Mouse (Mus musculus) activated CD4-positive, CD25-positive, alpha-beta regulatory T cell, adult 4 months (primary cell): ENCODE results near the gene Hyal1. TPM values are rescaled to one million over a fixed set of nuclear protein-coding genes. Genes with fewer than 3 reads are reported as not detected.
A peak's percentile ranks its signal among the peaks of the same experiment; 100 is the strongest.

Experiments
- ATAC-seq: one replicate; pipeline ENCODE4 v1.8.0; 2017
- polyA plus RNA-seq, 2 experiments: library from polyadenylated mRNA; unstranded; fragments of 100-300 nt; shearing (Covaris generic); gene quantifications; one replicate each; pipeline ENCODE4 v1.2.1; 2017

The Hyal1 gene
- 1 to 10 TPM; 4.1 to 4.3 TPM for polyA plus RNA-seq

DNA sequence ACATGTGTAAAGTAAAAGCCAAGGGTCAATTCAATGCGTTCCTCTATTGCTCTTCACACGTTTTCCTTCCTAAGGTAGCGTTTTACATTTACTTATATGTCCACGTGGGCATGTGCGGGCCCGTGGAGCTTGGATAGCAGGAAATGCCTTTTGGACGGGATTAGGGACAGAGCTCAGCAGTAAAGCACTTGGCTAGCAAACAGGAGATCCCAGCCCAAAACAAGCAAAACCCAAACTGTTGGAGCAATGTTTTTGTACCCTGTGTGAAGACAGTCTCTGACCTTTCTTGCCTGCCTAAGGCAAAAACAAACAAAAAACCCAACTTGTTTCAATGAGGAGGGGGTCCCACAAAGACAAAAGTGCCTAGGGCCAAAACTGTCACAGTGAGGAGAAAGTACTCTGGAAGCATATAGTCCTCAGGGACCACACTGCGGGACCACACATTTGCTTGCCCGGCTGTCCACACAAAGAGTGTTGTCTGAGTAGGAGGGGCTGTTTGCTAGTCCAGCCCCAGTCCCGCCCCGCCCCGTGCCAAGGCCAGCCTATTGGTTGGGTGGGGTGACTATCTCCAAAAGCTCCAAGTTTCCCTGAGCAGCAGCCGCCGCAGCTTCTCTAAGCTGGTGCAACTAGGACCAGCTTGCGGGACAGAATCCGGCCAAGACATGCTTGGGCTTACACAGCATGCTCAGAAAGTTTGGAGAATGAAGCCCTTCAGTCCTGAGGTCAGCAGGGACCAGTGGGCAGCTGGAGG lies at the start of gene Hyal1:
Hyal1 (plus strand) TSS at position 571 of the 751 bp plus-strand sequence.
- ATAC-seq = no peak

DNA sequence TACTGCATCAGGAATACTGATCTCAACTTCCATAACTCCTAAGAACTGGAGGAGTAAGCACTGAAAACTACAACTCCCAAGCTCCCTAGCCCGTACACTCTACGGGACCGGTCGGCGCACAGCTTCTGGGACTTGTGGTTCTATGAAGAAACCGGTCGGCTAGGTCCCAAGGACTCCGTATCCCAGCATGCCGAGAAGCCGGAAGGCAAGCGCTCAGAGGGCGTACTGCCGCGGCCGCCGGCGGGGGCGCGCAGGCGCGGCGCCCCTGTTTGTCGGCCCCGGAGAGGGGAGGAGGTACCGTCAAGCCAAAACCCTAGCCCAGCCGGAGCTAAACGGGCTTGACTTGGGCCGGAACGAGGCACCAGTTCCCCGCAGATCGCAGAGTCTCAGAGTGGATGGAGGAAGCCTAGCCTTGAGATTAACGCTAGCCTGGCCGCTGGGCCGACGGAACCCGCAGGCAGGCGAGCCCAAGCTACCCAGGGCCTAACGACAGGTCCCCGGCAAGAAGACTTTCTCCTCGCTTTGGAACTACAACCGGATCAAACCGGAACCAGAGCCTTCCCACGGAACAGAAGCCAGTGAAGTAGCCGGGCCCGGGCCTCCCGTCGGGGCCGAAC lies 42.8 kb upstream of the Hyal1 start, which contains the start of gene Tmem115:
Tmem115 (plus strand) TSS at position 155 of the 617 bp plus-strand sequence.
- peak; percentile 96 for ATAC-seq

DNA sequence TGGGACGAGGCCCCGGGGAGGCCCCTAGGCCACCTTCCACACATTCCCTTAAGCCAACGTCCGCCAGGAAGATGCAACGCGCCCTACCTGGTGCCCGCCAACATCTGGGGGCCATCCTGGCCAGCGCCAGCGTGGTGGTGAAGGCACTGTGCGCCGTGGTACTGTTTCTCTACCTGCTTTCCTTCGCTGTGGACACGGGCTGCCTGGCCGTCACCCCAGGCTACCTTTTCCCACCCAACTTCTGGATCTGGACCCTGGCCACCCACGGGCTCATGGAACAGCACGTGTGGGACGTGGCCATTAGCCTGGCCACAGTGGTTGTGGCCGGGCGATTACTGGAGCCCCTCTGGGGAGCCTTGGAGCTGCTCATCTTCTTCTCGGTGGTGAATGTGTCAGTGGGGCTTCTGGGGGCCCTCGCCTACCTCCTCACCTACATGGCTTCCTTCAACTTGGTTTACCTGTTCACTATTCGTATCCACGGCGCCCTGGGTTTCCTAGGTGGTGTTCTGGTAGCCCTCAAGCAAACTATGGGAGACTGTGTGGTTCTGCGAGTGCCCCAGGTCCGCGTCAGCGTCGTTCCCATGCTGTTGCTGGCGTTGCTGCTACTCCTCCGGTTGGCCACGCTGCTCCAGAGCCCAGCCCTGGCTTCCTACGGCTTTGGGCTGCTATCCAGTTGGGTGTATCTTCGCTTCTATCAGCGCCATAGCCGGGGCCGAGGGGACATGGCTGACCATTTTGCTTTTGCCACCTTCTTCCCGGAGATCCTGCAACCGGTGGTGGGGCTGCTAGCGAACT lies 42.1 kb upstream of the Hyal1 start:
- no peak for ATAC-seq

DNA sequence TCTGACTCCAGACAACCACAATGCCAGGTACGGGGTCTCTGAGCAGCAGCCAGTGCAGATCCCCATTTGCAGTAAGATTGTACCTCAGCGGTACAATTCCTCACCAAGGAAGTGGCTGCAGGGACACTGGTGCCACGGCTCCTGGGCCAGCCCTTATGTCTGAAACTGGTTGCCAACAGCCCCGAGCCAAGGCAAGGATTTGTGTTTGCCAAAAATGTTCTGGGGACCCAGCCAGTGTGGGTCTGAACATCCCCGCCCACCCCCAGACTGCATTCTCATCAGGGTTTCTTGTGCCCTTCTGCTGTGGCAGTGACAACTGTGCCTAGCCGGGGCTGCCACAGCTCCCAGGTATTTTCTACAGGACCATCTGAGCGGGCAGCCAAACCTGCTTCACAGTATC lies 38.5 kb upstream of the Hyal1 start:
- ATAC-seq = no peak

DNA sequence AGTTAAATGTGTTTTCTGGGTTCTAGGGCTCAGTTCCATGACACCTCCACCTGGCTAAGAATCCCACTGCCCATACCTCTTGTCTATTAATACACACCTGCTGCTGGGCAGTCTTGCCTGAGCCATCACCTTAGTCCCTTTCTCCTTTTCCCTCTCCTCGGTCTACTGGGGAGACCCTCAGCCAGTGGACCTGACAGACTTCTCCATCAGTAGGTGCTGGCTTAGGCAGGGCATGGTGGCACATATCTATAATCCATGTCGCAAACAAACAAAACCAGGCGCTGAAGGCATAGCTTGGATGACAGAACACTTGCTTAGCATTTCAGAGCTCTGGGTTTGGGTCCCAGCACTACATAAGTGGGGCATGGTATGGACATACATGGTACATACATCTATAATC lies 38.0 kb upstream of the Hyal1 start:
- ATAC-seq = no peak

DNA sequence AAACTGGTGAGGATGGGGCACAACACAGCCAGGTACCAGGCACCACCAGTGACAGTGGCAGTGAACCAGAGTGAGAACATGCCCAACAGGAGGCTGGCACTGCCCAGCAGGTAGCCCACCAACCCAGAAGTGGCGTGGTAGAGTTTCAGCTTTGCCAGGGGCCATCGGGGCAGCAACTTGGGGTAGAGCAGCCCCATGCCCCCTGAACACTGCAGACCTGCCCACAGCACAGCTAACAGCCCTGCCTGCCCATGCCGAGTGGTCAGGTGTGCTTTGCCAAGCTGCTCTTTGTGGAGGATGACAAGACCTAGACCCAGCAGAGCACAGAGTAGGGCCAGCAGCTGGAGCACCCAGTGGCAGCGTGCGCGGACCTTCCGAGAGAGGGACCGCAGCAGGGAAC lies 36.8 kb upstream of the Hyal1 start:
- no peak for ATAC-seq

DNA sequence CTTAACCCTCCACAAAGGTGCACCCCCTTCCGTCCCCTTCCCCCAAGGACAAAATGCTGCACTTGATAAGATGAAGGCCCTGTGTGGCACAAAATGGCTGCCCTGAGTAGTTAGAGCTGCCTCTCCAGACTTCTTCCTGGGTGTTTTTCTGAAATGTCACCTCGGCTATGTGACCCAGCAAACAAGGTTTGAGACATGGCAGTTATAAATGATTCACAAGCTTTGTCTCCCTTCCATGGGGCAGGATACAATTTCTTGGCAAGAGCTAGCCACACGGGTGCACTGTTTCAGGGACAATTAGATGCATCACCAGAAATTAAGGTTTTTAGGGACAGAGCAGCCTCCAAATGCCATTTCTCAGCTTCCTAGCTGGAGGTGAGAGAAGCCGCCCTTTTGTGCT lies 36.3 kb upstream of the Hyal1 start:
- ATAC-seq = no peak

DNA sequence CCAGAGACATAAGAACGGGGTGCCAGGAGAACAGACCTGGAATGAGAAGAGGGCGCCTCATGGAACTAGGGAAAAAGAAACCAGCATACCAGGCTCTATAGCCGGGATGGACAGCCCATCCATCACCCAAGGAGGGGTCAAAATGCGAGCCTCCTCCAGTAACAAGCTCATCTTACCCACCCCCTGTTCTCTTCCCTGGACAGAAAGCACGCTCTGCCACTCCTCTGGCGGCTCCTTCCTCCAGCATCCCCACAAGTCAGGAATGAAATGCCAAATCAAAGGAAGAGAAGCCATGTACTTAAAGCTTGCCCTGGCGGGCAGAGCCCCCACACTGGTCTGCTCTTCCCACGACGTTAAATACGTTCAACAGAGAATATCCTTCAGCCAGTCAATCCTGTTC lies 35.7 kb upstream of the Hyal1 start:
- no peak for ATAC-seq

DNA sequence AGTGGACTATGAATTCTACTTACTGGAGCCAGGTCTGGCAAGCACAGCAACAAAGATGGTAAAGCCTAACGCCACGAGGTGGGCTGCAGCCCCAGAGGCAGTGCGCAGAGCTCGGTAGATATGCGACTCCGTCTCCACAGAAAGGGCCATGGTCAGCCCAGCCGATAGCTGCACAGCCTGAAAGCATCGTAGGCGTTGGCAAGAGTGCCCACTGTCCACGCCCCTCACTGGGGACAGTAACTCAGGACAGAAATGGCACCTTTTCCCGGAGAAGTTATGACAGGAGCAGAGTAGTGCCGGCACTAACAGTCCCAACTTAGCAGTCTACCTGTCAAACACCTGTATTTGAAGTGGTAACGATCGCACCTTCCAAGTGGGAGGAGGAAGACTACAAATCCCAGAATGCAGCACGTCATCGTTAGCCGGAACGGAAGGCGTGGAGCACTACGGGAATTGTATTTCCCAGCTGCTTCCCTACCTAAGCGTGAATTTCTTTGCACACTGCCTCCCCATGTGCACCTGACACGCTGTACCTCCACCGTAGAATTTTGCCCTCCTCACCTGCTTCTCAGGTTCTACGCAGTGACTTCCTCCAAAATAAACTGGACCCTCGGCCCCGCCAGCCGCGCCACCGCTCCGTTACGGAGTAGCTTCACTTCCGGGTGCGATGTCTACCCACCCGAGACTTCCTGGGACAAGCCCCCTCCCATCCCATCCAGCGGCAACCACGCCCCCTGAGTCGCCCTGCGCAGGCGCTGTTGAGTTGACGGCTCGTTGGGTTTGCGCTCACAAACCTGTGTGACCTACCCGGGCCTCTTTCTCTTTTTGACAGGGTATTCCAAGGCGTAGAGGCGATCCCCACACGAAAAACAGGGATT lies 35.0 kb upstream of the Hyal1 start, which contains the start of the genes Cyb561d2 and Nprl2:
Cyb561d2 (minus strand) TSS at position 720 of the 878 bp plus-strand sequence.
Nprl2 (plus strand) TSS at position 753 of the 878 bp plus-strand sequence.
- peak; percentile 88 for ATAC-seq

DNA sequence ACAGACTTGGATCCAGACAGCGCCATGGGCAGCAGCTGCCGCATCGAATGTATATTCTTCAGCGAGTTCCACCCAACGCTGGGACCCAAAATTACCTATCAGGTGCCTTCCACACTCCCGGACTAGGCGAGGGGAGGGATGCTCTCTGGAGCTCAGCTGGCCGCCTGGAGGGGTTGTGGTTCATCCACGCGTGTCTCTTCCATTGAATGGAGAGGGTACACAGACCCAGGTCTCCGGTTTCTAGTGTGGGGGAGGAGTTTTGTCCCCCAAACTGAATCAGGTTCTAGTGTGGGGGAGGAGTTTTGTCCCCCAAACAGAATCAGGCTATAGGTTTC lies 34.4 kb upstream of the Hyal1 start:
- ATAC-seq = peak; percentile 2

DNA sequence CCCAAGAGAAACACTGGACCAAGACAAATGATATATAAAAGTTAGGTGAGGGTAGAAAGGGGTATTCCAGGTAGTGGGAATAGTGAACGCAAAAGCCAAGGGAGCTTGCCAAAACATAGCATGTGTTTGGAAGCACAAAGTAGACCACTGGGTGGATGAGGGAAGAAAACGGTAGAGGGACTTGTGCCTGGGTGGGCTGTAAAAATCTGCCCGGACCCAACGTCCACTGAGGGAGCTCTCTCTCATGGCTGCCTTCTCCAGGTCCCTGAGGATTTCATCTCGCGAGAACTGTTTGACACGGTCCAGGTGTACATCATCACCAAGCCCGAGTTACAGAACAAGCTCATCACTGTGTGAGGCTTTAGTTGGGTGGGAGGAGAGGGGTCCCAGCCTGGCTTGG lies 34.0 kb upstream of the Hyal1 start:
- ATAC-seq = no peak

DNA sequence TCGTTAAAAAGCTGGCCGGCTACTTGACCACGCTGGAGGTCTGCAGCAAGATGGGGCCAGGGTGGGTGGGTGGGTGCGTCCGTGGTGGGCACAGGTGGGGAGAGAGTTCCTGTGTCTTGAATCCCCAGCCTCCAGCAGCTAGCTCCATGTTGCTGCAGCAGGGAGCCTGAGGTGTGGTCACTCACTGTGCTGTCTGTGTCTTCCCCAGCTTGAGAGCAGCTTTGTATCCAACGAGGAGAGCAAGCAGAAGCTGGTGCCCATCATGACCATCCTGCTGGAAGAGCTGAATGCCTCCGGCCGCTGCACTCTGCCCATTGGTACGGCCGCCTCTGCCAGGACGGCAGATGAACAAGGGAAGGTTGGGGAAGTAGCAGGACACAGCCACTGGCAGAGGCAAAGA lies 33.4 kb upstream of the Hyal1 start:
- no peak for ATAC-seq

DNA sequence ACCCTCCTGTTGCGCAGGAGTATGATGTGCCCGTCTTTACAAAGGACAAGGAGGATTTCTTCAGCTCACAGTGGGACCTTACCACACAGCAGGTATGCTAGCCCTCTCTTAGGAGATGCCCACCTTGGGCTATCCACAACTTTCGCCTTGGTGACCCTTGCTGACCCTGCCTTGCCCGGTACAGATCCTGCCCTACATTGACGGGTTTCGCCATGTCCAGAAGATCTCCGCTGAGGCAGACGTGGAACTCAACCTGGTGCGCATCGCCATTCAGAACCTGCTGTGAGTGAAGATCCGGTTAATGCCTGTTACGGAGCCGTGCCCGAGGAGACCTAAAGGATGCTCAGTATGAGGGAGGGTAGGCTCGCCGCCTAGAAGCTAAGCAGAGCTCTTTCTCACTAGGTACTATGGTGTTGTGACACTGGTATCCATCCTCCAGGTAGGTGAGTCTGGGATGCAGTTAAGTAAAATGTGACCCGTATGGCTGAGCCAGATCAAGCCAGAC lies 32.5 kb upstream of the Hyal1 start:
- no peak for ATAC-seq

DNA sequence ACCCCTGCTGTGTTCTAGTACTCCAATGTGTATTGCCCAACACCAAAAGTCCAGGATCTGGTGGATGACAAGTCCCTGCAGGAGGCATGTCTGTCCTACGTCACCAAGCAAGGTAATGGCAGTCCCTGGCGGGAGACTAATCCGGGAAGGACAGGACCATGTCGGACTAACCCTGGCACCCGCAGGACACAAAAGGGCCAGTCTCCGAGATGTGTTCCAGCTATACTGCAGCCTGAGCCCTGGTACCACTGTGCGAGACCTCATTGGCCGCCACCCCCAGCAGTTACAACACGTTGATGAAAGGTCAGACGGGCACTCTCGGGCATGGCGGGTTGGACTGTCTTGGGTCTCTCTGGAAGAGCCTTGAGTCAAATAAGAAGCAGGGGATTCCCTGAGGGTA lies 32.0 kb upstream of the Hyal1 start:
- ATAC-seq = no peak

DNA sequence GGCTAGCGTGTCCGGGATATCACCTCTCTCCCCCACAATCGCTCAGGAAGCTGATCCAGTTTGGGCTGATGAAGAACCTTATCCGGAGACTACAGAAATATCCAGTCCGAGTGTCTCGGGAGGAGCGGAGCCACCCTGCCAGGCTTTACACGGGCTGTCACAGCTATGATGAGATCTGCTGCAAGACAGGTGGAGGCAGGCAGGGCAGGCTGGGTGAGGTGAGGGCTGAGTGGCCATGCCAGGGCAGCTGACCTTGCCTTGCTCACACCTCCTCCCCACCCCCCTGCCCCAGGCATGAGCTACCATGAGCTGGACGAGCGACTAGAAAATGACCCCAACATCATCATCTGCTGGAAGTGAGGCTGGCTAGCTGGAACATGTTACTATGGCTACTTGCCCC lies 31.5 kb upstream of the Hyal1 start:
- no peak for ATAC-seq

DNA sequence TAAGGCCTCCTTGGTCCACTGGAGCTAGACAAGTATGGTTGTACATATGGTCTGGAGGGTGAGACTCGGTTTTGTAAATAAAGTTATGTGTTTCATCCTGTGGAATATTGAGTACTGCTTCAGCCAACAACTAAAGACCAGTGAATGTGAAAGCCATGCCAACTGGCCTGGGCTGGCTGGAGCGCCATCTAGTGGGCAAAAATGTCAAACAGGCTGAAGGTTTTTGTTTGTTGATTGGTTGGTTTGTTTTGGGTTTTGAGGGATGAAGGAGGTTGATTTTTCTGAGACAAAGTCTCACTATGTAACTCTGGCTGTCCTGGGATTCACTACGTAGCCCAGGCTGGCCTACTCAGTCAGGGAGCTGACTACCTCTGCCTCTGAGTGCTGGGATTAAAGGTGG lies 31.1 kb upstream of the Hyal1 start:
- ATAC-seq = no peak

DNA sequence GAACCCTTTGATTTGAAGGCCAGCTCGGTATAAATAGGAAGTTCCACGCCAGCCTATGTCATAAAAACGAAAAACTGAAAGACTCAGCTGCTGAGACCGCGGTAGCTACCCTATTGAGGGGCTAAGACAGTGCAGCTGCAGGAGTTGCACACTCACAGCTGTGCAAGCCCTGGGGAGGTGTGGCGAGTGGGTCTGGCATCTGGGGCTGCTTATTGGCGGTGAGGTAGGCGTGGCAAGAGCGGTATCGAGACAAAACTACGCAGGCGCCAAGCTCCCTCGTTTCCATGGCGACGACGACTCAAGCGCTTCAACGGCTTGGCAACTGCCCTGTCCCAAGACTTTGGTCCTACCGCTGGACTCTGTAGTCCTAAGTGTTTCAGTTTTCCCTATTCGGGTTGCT lies 29.7 kb upstream of the Hyal1 start, which contains the start of gene Zmynd10:
Zmynd10 (plus strand) TSS at position 273 of the 400 bp plus-strand sequence.
- peak; percentile 16 for ATAC-seq

DNA sequence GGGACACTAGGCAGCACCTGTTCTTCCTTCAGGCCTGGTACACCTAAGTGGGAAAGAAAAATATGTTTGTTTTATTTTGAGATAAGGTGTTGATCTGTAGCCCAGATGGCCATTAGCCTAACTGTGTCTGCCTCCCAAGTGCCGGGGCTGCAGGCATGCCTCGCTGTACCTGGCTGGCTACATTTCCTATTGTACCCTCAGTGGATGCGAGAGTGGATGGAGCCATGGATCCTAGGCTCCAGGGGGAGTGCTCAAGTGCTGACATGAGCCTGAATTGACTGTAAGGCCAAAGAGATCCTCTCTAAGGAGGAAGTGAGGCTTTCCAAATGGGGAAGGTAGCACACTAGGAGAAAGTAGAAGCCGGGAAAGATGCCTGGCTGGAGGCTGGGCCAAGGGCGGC lies 28.8 kb upstream of the Hyal1 start:
- ATAC-seq = no peak

DNA sequence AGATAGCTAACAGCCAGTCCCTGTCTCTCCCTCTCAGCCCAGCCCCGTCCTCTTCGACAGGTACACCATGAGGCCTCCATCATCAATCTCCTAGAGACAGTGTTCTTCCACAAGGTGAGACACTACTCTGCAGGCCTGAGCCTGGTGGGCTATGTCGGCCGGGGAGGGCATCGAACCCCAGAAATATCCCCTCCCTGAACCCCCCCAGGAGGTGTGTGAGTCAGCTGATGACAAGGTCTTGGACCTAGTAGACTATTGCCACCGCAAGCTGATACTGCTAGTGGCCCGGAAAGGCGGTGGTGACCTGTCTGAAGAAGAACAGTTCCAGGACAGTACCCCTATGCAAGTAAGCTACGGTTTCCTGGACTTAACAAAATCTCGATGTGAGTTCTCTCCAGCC lies 27.9 kb upstream of the Hyal1 start:
- ATAC-seq = no peak

DNA sequence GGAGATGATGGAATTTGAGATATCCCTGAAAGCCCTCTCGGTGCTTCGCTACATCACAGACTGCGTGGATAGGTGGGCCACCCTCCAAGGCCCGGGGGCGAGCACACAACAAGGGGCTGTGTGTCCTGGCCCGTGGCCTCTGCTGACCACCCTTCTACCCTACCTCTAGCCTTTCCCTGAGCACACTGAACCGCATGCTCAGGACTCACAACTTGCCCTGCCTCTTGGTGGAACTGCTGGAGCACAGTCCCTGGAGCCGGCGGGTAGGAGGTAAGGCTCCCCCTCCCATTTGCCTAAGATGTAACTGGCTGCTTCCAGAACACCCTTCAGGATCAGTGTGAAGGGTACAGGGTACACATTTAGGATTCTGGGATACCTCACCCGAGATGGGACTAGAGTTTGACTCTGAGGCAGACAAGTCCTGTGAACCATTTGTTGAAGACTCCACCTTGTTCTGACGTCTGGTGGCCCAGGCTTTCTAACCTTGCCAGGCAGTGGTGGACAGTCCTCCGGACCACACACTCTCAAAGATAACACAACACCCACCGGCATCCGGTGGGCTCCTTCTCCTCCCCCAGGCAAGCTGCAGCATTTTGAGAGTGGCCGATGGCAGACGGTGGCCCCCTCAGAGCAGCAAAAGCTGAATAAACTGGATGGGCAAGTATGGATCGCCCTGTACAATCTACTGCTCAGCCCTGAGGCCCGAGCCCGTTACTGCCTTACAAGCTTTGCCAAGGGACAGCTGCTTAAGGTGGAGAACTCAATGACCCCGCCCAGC lies 27.2 kb upstream of the Hyal1 start:
- ATAC-seq = no peak

DNA sequence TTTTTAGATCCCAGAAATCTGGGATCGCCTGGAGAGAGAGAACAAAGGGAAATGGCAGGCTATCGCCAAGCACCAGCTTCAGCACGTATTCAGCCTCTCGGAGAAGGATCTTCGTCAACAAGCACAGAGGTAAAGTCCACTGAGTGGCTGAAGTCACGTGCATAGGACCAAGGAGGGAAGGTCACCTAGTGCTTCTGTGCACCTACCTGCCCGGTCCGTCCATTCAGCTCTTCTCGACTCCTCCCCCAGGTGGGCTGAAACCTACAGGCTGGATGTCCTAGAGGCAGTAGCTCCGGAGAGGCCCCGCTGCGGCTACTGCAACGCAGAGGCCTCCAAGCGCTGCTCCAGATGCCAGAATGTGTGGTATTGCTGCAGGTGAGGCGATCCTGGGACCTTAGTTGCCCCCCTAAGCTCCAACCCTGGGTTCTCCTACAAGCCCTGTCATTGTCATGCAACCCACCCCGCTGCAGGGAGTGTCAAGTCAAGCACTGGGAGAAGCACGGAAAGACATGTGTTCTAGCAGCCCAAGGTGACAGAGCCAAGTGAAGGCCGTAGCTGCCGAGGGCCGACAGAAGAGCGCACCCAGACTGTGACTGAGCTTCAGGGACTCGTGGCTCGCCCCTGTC lies 26.1 kb upstream of the Hyal1 start:
- no peak for ATAC-seq
